Mouse (Mus musculus): ENCODE data around the gene Son. TPM values are rescaled to one million over a fixed set of nuclear protein-coding genes. Genes with fewer than 3 reads are reported as not detected.

Son gene
- polyA plus RNA-seq (2012; rRNA removed): 302 and 367 TPM in 2 replicates

DNA sequence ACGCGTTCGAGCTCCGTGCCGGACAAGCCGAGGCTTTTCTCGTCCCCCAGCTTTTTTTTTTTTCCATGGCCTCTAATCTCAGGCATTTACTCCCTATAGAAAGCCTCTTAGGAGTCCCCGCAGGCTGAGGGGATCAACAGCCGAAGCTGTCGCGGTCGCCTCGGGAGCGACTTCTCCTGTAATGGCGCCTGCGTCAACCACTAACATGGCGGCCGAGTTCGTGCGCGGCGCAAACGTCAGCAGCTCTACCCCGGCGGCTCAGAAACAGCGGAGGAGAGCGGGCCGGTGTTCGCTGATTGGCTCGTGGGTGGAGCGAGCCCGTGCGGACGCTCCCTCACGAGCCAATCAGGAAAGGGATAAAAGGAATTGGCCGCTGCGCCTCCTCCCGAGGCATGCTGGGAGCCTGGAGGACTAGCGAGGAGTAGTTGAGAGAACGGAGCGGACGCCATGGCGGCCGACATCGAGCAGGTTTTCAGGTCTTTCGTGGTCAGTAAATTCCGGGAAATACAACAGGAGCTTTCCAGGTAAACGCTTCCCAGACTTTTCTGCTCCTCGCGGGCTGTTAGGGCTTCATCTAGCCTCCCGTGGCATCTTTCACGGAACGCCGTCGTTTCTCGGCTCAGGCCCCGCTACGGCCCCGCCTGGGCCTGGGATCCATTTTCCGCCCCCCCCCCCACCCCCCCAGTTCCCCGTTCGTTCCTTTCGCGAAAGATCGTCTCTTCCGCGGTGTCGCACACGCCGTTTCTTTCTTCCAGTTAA, at the start of gene Son:
Son (plus strand) TSS at position 46 of the 759 bp plus-strand sequence.
- DNase-seq (ENCODE audit: low spot score): peak; percentile 90

DNA sequence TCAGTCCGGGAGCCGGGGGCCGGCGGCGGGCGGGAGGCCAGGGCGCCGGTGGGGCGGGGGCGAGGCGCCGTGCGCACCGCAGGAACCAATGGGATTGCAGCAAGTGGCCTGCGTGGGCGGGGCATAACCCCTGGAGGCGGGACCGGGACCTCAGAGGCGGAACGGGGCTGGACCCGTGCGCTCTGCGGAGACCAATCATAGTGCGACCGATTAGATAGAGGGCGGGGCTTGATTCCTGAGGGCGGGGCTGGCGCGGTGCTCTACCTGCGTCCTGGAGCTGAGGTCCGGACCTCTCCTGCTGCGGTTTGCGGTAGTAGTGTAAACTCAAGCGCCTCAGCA, 49.7 kb upstream of the Son start, which contains the start of gene Tmem50b:
Tmem50b (minus strand) TSS at position 129 of the 339 bp plus-strand sequence.
- DNase-seq (ENCODE audit: low spot score): peak; percentile 96

DNA sequence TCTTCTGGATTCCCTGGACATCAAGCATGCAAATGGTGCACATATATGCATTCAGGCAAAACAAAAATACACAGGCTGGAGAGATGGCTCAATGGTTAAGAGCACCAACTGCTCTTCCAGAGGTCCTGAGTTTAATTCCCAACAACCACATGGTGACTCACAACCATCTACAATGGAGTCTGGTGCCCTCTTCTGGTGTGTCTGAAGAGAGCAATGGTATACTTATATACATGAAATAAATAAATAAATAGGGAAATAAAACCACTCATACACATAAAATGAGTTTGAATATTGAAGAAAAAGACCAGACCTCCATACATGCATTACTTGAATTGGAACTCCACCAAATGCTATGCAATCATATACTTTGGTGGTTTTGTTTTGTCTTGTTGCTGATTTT, 48.1 kb upstream of the Son start:
- DNase-seq (ENCODE audit: low spot score): no peak

DNA sequence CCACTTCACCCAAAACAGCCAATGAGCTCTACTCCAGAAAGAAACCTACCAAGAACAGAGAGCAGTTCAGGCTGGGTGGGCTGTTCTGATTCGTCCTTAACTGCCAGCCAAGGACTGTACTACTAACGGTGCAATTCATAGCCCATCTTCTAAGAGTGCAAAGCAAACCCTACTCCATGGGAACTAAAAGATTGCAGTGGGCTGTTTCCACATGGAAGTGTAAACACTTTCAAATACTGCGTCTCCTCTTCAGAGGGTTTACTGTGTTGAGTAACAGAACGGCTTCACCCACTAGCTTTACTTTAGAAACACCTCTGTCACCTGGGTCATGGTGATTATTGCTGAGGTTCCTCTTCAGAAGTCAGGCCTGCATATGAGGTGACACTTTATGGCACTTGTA, 46.2 kb upstream of the Son start:
- DNase-seq (ENCODE audit: low spot score): no peak

DNA sequence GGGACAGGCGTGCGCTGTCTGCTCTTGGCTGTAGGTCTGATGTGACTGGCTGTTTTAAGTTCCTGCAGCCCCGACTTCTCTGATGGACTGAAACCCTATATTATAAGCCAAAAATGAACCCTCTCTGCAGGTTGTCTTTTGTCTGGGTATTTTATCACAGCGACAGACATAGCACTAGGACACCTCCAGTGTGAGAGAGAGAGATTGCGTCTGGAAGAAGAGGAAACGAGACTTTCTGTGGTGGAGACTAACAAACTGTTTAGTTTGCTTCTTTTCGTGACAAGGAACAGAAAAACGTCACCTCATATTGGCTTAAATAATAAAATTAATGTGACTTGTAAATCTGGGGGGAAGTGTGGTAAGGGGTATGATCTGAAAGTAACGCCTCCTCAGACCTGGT, 45.6 kb upstream of the Son start:
- no peak for DNase-seq (ENCODE audit: low spot score)

DNA sequence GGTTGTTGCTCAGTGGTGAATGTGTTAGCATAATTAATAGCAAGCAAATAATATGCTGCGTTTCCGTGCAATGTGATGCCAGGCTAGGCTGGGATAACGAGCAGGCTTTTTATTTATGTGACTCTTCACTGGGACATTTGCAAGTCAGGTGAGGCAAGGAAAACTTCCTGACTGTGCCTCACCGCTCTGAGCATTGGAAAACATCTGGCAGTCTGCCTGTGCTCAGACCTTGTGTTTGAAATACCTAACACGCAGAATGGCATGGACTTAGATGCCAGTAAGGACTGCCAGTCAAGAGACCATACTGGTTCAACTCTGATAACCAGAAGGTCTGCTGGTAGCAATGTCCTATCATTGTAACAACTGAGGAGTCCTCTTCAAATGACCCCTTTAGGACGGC, 42.1 kb upstream of the Son start:
- no peak for DNase-seq (ENCODE audit: low spot score)

DNA sequence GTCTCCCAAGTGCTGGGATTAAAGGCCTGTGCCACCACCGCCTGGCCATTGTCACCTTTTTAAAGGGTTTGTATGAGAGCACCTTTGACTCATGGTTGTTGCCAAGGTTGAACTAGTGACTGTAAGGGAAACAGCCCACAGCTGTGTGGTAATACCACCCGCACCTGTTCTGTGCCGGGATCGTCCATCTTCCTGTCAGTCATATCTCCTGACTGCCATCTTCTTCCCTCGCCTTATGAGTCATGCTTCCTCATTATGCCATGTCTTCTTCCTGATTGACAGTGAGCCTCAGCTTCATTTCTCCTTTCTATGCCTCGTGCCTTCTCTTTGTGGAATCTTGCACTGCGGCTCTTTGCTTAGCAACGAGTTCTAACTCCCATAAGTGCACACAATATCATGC, 40.3 kb upstream of the Son start:
- DNase-seq (ENCODE audit: low spot score): no peak

DNA sequence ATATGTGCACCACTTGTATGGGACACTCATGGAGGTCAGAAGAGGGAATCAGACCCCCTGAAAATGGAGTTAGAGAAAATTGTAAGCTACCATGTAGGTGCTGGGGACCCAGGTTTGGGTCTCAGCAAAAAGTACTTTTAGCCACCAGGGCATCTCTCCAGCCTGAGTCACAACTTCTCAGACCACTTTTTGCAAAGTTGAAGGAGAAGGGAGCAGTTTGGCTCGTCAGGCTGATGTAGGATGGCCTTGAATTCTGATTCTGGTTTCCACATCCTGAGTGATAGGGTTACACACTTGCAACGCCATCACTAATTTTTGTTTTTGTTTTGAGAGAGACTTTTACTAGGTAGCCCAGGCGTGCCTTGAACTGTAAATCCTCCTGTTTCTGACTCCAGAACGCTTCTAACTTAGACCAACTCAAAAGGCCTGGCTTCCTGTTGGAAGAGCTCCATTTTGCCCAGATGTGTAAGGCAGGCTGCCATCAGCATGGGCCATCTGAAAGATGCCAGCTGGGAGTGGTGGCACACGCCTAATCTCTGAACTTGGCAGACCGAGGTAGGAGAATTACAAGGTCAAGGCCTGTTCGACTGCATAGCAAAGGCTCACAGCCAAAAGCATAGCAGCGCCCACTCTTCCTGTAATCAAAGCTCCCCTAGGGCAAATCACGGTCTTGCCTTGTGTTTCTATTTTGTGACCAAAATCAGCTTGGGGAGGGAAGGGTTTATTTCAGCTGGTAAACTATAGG, 37.6 kb upstream of the Son start:
- DNase-seq (ENCODE audit: low spot score): no peak

DNA sequence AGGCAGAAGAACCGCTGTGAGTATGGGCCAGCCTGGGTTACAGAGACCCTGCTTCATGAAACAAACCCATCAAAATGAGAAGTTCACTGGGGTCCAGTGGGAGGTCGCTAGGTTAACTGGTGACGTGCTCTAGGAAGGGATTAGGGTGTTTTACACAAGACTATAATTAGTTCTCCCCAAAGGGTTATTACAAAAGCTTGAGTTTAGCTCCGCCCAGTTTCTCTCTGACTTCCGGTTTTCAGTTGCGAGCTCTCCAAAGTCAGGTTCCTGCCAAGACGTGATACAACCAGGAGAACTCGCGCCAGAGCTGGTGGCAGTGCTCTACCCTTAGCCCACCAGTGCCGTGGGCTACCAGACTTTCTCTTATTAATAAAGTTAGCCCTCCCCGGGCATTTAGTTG, 36.1 kb upstream of the Son start:
- no peak for DNase-seq (ENCODE audit: low spot score)

DNA sequence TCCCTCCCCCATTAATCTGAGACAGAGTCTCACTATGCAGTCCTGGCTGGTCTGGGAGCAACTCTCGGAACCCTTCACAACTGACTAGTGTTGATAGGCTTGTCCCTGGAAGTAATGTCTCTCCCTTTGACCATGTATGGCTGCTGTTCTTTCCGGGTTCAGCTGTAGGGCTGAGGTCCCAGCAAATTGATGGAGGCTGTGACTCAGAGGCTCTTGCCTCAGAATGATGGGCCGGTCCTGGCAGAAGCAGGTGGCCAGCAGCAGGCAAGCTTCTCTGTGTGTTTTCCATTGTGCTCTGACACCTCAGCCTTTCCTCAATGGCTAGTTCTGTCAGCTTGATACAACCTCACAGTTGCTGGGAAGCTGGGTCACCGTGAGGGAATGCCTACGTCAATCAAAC, 34.8 kb upstream of the Son start:
- no peak for DNase-seq (ENCODE audit: low spot score)

DNA sequence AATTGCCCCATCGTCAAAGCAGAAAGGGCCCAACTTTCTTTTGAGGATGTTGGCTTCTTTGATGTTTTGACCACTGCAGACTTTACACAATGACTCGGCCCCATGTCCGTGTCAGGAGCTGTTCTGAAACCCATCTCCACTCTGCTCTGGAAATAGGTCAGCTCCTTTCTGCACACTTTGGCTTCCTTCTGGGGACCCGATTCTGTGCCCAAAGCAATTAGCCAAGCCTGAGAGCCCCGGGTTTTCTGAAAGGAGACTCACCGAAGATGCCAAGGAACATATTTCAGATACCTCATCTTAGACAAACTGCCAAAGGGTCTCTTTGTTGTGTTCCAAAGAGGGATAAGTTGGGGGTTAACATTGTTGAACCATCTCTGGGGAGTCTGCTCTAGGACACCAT, 32.8 kb upstream of the Son start:
- DNase-seq (ENCODE audit: low spot score): no peak

DNA sequence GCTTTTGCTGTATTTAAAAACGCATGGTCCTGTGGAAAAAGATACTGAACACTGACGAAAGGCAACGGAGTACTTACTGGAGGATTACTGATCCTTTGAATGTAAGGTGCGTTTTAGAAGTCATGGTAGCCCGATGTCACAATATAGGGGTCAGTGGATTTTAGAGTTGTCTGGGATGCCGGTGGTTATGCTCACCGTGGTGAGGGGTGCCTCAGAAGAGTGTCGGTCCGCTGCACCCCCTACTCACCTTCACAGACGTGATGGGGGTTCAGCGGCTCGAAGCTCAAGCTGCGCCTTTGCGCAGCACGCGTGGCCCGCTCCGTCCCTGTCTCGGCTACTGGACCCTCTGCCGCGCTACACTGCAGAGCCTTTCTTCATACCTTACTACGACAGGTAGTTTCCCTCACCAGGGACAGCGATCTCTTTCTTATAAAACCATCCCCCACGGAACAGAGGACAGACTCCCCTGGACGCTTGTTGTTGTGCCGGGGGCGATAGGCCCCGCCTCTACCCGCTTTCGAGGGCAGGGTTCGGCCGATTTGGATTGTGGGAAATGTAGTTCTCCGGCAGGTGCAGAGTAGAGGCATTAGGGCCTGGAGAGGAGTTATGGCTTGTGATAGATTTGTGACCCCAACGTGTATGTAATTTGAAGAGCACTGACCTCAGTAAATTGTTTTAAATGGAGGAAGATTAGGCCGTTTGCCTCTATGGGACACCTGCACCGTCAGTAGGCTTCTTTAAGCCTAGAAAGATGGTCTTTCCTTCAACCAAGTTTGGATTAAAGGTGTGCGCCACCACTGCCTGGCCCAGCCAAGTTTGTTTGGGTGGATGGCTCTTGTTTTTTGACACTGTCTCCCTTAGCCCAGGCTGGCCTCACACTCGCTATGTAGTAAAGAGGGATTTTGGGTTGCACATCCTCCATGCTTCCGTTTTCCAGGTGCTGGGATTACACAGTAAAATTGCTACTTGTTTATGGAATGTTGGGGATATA, 28.5 kb upstream of the Son start, which contains the start of gene Dnajc28:
Dnajc28 (minus strand) TSS at position 516 of the 991 bp plus-strand sequence.
- peak; percentile 48 for DNase-seq (ENCODE audit: low spot score)

DNA sequence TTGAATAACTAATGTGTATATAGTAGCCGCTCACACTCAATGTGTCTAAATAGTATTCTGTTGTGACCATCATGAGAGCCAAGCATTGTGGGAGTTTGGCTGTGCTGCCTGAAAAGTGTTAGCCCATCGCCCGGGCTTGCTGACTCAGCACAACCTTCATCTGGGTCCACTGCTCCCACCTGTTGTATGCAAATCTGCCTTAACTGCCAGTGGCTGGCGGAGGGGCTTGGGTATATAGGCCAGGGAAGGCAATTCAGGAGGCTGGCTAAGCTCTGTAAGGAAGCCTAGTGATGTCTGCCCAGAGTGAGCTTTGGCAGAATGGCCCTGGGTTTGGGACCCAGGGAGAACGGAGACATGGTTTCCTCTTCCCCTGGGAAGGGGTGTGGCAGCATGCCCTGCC, 27.1 kb upstream of the Son start:
- DNase-seq (ENCODE audit: low spot score): no peak

DNA sequence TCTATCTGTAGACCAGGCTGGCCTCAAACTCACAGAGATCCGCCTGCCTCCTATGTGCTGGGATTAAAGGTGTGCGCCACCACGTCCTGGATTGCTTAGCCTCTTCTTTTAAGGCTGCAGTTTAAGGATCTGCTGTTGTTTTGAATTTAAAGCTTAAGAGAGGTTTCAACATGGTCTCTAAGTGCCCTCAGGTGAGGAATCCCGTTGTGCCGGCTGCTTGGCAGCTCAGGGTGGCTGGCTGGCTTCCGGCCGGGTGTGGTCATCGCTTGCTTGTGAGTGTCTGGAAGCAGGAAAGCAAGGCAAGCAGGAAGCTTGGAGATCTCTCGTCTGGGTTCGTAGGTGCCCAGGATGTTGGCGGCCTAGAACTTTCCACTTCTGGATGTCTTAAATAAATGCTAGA, 26.3 kb upstream of the Son start:
- DNase-seq (ENCODE audit: low spot score): no peak

DNA sequence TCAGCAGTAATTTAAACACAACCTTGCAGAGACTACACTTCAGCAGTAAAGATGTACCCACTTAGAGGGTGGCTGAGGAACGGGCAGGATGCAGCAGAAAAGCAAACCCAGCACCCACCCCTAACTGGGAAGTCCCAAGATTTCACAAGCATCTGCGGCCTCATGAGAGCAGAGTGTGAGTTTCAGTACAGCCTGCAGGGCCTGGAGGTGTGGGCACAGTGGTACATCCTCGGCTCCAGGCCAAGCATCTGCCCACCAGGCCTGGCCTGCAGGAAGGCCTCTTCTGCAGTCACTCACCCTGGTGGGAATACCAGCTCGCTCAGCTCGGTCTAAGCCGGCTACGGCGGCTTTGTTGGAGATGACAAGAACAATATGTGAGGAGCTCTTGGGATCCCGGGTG, 24.2 kb upstream of the Son start:
- DNase-seq (ENCODE audit: low spot score): no peak

DNA sequence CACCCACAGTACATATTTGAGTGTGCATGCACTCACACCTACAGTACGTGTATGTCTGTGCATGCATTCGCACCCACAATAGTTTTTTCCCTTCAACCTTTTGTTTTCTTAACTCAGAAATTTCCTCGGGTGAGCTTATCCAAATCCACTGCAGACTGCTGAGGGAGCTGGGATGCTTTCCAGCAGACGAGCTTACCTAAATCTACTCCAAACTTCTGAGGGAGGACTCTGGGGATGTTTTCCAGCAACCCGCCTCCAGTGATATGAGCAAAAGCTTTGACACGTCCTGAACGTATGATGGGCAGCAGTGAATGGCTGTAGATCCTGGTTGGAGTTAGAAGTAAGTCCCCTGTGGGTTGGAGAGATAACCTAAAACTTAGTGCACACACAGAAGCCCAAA, 19.5 kb upstream of the Son start:
- no peak for DNase-seq (ENCODE audit: low spot score)

DNA sequence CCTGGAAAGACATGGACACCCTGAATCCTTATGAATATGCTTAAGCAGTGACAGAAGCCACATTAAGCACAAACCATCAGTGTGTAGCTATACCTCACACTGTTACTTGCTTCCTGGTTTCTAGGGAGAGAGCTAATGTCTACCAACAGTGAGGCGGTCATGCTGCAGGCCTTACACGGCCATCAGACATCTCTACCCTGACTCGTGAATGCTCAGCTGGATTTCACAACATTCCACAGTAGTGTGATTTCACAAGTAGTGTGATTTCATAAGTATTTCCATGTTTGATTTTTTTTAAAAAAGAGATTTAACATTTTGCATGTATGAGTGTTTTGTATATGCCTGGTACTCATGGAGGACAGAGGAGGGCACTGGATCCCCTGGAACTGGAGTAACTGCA, 18.6 kb upstream of the Son start:
- no peak for DNase-seq (ENCODE audit: low spot score)

DNA sequence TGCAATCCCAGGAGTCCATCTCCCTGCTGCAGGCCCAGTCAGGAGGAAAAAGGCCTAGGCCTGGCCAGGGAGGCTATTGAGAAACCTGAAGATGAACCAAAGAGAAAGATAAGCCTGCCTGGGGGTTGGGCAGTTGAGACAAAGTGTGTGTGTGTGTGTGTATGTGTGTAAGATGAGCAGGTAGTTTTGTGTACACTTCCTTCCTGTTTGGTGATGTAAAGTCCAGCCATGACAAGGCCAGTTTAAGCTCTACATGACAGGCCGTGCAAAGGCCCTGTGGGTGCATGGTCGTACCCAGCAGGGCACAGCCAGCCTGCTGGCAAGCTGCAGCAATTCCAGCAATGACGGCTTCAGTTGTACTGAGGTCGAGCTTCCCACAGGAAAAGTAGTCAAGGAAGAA, 17.6 kb upstream of the Son start:
- no peak for DNase-seq (ENCODE audit: low spot score)

DNA sequence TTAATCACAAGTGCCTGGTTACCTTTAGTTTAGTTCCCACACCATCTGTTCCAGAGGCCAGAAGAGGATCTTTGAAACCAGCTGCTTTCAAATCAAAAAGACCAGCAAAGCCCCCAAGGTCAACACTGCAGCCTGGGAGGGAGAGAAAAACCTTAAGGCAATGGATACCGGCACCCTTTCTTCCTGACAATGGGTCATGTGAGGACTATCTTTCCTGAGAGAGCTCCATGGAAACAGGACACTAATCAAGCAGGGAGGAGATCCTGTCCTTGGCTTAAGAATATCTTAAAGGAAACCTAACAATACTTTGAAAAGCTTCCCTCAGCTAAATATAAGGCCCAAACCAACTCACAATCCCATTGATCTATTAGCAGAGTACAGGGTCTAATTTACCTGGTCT, 16.7 kb upstream of the Son start:
- no peak for DNase-seq (ENCODE audit: low spot score)

DNA sequence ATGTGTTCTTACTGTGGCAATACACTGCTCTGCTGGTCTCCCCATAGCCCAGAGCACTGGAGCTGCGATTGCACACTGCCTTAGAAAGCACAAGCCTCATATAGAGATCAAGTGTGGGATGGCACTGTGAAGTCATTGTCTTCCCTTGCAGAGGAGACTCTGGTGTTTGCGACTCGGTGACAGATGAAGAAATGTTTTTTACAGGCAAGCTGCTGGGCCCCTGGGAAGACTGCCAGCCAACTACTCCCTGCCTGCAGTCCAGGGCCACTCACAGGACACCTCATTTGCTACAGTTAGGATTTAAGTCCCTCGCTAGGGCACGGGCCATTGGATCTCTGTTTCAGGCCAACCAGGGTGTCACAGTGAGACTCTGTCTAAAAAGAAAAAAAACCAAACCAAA, 14.9 kb upstream of the Son start:
- DNase-seq (ENCODE audit: low spot score): no peak

DNA sequence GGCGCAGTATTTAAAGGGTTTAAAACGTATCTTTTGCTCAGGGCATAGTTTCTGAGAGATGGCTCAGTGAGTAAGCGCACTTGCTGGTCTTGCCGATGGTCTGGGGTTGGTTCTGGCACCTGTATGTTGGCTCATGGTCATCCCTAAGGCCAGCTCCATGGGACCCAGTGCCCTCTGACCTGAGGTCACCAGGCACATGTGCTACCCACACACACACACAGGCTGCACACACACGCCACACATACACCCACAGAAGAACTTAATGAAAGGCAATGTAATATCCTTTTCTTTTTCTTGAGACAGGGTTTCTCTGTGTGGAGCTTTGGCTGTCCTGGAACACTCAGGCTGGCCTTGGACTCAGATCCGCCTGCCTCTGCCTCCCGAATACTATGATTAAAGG, 14.4 kb upstream of the Son start:
- DNase-seq (ENCODE audit: low spot score): no peak

DNA sequence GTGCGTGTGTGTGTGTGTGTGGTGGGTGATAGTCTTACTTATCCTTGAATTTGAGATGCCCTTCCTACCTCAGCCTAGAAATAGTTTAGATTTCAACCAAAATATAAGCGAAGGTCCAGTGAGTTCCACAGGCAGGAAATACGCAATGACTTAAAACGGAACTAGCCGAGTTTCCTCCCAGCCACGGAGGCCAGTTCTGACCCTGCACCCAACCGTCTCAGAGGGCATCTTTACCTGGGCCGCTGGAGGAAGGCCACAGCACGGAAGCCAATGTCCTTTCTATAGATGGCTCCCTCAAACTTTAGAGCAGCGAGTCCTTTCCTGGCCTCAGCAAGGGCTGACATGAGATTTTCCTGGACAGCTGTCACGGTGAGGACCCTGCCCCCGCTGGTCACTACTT, 13.7 kb upstream of the Son start:
- DNase-seq (ENCODE audit: low spot score): no peak

Data from urinary bladder, adult 2 months (tissue).